Mouse (Mus musculus) stomach, postnatal 0 days (tissue): ENCODE results near the gene Trp53bp2. TPM values are rescaled to one million over a fixed set of nuclear protein-coding genes. Genes with fewer than 3 reads are reported as not detected.
A peak's percentile ranks its signal among the peaks of the same experiment; 100 is the strongest.

ENCODE experiments used
- ATAC-seq: fragments of 200-750 bp; cut with Nextera tagmentation; 2 replicates; pipeline ENCODE4 v1.8.0; 2017; ENCODE audit not compliant: low FRiP score, low TSS enrichment
- DNase-seq: peaks from one replicate; pipeline ENCODE4 v3.0.0-alpha.2; 2016; ENCODE audit warnings: low spot score
- H3K27ac ChIP-seq: fragments of 300-500 bp; sonication (generic); replicated peaks from 2 replicates; pipeline ENCODE4 v1.5.1; 2014; ENCODE audit warnings: mild to moderate bottlenecking, control low read depth
- H3K27me3 ChIP-seq: fragments of 300-500 bp; sonication (generic); 2 replicates; pipeline ENCODE4 v1.6.1; 2014; ENCODE audit warnings: low read length; ENCODE audit not compliant: control insufficient read depth, insufficient read depth
- H3K36me3 ChIP-seq: fragments of 300-500 bp; sonication (generic); 2 replicates; pipeline ENCODE4 v1.6.1; 2014; ENCODE audit warnings: low read length, mixed read lengths; ENCODE audit not compliant: control insufficient read depth, insufficient read depth
- H3K4me1 ChIP-seq: fragments of 300-500 bp; sonication (generic); replicated peaks from 2 replicates; pipeline ENCODE4 v1.6.1; 2014; ENCODE audit warnings: antibody characterized with exemption; ENCODE audit not compliant: control insufficient read depth, insufficient read depth
- H3K4me2 ChIP-seq: fragments of 300-500 bp; sonication (generic); replicated peaks from 2 replicates; pipeline ENCODE4 v1.6.1; 2014; ENCODE audit warnings: low read depth, mild to moderate bottlenecking, control low read depth, moderate library complexity
- H3K4me3 ChIP-seq: fragments of 300-500 bp; sonication (generic); 2 replicates; pipeline ENCODE4 v1.5.1; 2014; ENCODE audit warnings: low read depth, low read length, control low read depth
- H3K9ac ChIP-seq: fragments of 300-500 bp; sonication (generic); 2 replicates; pipeline ENCODE4 v1.6.1; 2014; ENCODE audit warnings: mild to moderate bottlenecking, low read length, control low read depth, mixed read lengths
- H3K9me3 ChIP-seq: fragments of 300-500 bp; sonication (generic); 2 replicates; pipeline ENCODE4 v1.6.1; 2016; ENCODE audit warnings: low read length; ENCODE audit not compliant: control insufficient read depth
- CTCF ChIP-seq: IDR thresholded peaks from 2 replicates; pipeline ENCODE4 v1.5.1; 2016; ENCODE audit warnings: antibody characterized with exemption, low read depth, mild to moderate bottlenecking, moderate library complexity
- EP300 ChIP-seq: optimal IDR thresholded peaks from 2 replicates; pipeline ENCODE3; 2016; ENCODE audit warnings: antibody characterized with exemption
- WGBS: fragments of 180-500 bp; shearing (Covaris S2); extraction: QIAGEN DNeasy Blood & Tissue Kit; methylation state at CpG from one replicate; pipeline ENCODE4 v1.1.7; 2014; 5-methylcytosine and 5-hydroxymethylcytosine counted together
- polyA plus RNA-seq: library from polyadenylated mRNA; unstranded; fragments of >200 nt; fragmentation: Nextera tagmentation; extraction: Ambion mirVana; gene quantifications from 2 replicates; pipeline ENCODE4 v1.2.1, GENCODE M21; 2015

Trp53bp2 gene
- polyA plus RNA-seq, 1 experiment from 2014 or later = 9.5 TPM

DNA sequence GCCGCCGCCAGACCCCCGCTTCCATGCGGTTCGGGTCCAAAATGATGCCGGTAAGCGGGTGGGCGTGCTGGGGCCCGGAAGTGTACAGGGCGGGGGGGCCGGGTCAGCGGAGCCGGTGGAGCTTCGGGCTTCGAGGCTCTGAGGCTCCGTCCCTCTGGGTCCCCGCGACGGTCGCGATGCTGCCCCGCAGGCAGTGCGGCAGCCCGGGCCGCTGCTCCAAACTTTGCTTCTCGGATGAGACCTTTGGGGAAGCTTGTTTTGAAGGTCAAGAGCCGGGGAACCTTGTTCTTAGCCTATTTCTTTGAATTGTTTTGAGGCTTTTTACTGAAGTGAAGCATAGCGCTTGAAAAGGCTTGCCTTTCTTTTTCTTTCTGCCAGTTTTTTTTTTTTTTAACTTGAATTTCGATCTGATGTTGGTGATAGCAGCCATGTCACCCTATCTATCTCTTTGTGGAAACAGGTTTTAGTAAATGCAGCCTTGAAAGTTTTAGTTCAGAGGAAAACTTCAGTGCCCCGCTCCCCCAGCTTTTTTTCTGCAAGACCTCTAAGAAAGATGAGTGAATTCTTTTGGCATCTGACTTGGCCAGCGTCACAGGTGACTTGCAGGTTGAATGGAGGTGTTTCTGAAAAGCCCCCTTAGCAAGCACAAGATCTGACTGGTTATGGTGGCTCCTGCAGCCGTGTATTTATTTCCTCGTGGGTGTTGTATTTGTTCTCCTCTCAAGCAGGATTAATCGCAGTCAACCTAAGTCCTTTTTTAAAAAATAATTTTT is 615 bp downstream of the Trp53bp2 start:
- no peaks in the 10 kb centered on the region for H3K36me3 ChIP-seq
- H3K4me2 ChIP-seq = peak overlapping the region; percentile 65
- ATAC-seq (peak; percentile 49), DNase-seq (peak; percentile 24)
- H3K4me3 ChIP-seq = peak overlapping the region; percentile 70
- H3K27ac ChIP-seq = peak overlapping the region; percentile 91
- H3K4me1 ChIP-seq = 0 out of 2 replicates have a peak, but pooled peaks cover 6% of the 10 kb centered on the region
- no peaks in the 10 kb centered on the region for H3K27me3 ChIP-seq
- no peak for TF ChIP-seq CTCF
- TF ChIP-seq EP300 = no peak
- WGBS = under 1% methylated on average over 34 of the region's 34 CpGs
- no peaks in the 10 kb centered on the region for H3K9me3 ChIP-seq
- peak overlapping the region; percentile 89 for H3K9ac ChIP-seq

DNA sequence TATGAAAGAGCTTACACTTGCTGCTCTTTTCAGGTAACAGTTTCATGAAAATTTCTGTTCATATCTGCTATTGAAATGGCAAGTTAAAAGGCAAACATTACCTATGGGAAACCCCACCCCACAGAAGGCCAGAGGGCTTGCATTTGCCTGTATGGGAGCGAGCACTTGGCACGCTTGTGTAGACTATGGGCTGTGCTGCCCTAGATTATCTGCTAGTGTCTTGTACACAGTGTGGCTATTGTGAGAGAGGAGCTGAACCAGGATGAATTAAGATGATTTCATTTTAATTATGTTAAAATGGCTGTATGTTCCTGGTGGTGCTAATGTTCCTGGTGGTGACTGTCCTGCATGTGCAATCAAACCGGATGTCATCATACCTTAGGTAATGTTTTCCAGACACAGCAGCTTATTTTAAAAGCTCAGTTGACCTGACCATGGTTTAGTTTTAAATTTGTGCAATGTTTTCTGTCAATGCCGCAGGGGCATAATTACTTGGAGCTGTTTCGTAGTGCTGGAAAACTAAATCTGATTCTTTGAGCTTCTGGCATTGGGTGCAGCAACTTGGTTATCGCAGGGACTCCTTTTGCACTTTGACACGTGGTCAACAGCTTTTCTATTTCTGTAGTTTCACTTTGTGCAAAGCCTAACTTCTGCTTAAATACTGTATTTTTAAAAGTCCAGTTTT is 3.8 kb downstream of the Trp53bp2 start:
- 39% methylated on average over 7 of the region's 7 CpGs for WGBS
- H3K36me3 ChIP-seq = no peaks in the 10 kb centered on the region
- H3K9me3 ChIP-seq = no peaks in the 10 kb centered on the region
- no peak overlapping the region for H3K9ac ChIP-seq
- H3K27ac ChIP-seq = peak overlapping the region; percentile 61; the same call in 1 of the 2 replicates
- H3K4me1 ChIP-seq = 0 out of 2 replicates have a peak, but pooled peaks cover 3% of the 10 kb centered on the region
- ATAC-seq (no peak), DNase-seq (no peak)
- no peaks in the 10 kb centered on the region for H3K27me3 ChIP-seq
- H3K4me2 ChIP-seq = peak overlapping the region; percentile 15
- TF ChIP-seq EP300 (no peak), CTCF (no peak)
- H3K4me3 ChIP-seq = no peak overlapping the region

DNA sequence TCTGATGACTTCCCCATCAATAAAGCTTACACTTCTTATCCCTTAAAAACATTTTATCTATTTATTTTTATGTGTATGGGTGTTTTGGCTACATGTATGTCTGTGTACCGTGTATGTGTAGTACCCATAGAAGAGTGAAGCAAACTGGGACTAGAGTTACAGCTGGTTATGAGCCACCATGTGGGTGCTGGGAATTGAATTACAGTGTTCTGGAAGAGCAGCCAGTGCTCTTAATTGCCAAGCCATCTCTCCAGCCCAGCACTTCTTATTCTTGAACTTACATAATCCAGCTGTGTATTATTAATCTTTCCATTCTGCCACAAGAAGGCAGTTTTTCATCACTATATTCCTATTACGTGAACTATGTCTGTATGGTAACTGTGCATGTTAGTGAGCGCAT is 10.5 kb downstream of the Trp53bp2 start:
- ATAC-seq = no peak

DNA sequence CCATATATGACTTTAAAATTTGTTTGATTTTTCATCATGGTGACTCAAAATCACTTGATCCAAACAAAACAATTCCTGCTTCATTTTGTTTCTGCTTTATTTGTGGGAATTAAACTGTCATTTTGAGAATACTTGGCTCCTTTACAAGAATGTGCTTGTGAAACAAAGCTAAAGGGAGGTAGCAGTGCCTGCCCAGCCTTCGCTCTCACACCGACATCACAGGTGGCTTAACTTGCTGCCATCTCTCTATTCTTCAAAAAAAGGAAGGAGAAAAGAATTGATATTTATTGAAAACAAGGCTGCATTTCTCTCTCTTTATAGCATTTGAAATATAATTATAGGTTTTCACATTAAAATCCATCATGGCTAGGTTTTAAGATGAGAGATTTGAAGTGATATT is 15.3 kb downstream of the Trp53bp2 start:
- no peak overlapping the region for H3K9ac ChIP-seq
- no peaks in the 10 kb centered on the region for H3K9me3 ChIP-seq
- no peaks in the 10 kb centered on the region for H3K36me3 ChIP-seq
- H3K4me2 ChIP-seq = no peak overlapping the region
- ATAC-seq = no peak
- no peak for TF ChIP-seq EP300
- H3K4me1 ChIP-seq = no peaks in the 10 kb centered on the region
- no peak overlapping the region for H3K4me3 ChIP-seq
- H3K27me3 ChIP-seq = no peaks in the 10 kb centered on the region
- DNase-seq = no peak
- no peak overlapping the region for H3K27ac ChIP-seq
- WGBS = 58% methylated on average over 2 of the region's 2 CpGs

More for the DNA sequence above, 10.5 kb downstream of the Trp53bp2 start:
- H3K4me1 ChIP-seq = no peaks in the 10 kb centered on the region
- H3K9ac ChIP-seq = no peak overlapping the region
- H3K36me3 ChIP-seq = no peaks in the 10 kb centered on the region
- TF ChIP-seq EP300 = no peak
- TF ChIP-seq CTCF = no peak
- 58% methylated on average over 3 of the region's 3 CpGs for WGBS
- no peak overlapping the region for H3K4me2 ChIP-seq
- no peaks in the 10 kb centered on the region for H3K27me3 ChIP-seq
- no peak for DNase-seq
- H3K27ac ChIP-seq = no peak overlapping the region
- H3K9me3 ChIP-seq = no peaks in the 10 kb centered on the region
- no peak overlapping the region for H3K4me3 ChIP-seq

DNA sequence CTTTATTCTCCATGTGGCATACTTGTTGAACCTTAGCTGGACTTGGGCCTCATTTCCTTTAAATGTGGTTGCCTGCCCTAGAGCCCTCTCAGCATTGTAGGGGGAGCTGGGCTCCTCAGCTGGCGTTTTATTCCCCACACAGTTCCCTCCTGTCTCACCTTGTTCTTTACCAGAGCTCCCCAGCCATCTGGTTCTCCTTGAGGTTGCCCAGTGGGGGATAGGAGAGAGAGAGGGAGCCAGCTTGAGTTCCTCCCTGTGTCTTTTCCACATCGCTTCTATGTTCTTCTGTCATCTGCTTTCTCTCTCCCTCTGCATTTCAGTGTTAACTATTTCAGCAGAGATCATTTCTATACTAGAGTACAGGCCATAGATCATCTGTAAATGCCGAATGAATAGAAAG is 16.2 kb downstream of the Trp53bp2 start:
- no peak for ATAC-seq
- Histone ChIP-seq H3K36me3 (no peaks in the 10 kb centered on the region), H3K27me3 (no peaks in the 10 kb centered on the region), H3K9ac (no peak overlapping the region), H3K4me3 (no peak overlapping the region), H3K4me2 (no peak overlapping the region), H3K27ac (no peak overlapping the region), H3K9me3 (no peaks in the 10 kb centered on the region), H3K4me1 (no peaks in the 10 kb centered on the region)
- 70% methylated on average over 3 of the region's 3 CpGs for WGBS
- no peak for DNase-seq
- TF ChIP-seq EP300 (no peak), CTCF (no peak)

DNA sequence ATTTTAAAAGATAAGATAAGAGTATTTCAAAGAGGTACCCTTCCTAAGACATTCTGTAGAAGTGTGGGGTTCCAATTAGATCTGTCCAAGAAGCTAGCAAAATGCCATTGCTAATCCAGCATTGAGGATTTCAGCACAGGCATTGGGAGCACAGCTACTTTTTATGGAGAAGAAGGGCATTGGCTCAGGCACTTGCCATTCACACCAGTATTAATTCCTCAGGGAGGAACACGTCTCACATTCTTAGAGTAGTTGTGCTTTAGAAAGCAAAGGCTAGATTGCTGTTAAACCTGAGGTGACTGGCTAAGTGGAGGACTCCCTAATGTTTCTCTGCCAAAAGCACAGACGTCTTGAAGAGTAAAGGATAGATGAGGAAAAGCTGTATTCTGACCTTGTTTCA is 17.5 kb downstream of the Trp53bp2 start:
- 34% methylated on average over 2 of the region's 2 CpGs for WGBS
- ATAC-seq (no peak), DNase-seq (no peak)
- H3K9me3 ChIP-seq = no peaks in the 10 kb centered on the region
- H3K27ac ChIP-seq = no peak overlapping the region
- no peak overlapping the region for H3K4me3 ChIP-seq
- no peaks in the 10 kb centered on the region for H3K4me1 ChIP-seq
- H3K27me3 ChIP-seq = no peaks in the 10 kb centered on the region
- no peaks in the 10 kb centered on the region for H3K36me3 ChIP-seq
- no peak for TF ChIP-seq EP300
- H3K9ac ChIP-seq = no peak overlapping the region
- no peak overlapping the region for H3K4me2 ChIP-seq
